Mouse (Mus musculus) lung, adult 2 months (tissue): ENCODE data around the gene Gemin5.

Experiments used
- CTCF ChIP-seq: fragments of 200-500 bp; IDR thresholded peaks from 2 replicates; pipeline ENCODE4 v1.5.1; 2011; ENCODE audit warnings: mild to moderate bottlenecking, low read length, control low read depth; ENCODE audit not compliant: insufficient read depth
- POLR2A ChIP-seq: fragments of 200-500 bp; IDR thresholded peaks from 2 replicates; pipeline ENCODE4 v1.6.1; 2011; ENCODE audit warnings: low read depth, mild to moderate bottlenecking, control low read depth, low read length, borderline replicate concordance; ENCODE audit errors: extremely low read depth

- no peak for TF ChIP-seq CTCF
- peak; percentile 38; the same call in 1 of the 2 replicates for TF ChIP-seq POLR2A
Measured at GRCm38 (mm10) chr11:58214391-58215048, 46.2 kb upstream of the Gemin5 start.
